Mouse (Mus musculus): ENCODE results near the gene Tap1.
"Not testable (repeated sequence)": the region's sequence is repeated elsewhere in the genome, so short reads cannot be mapped to it uniquely, and the experiment has no call there.

Gene Tap1

GRCm38 (mm10) chr17:34204303-34205010 lies 17.1 kb downstream of the Tap1 start:
- DNase-seq (ENCODE audit: extremely low read depth, low read depth) = no peak

GRCm38 (mm10) chr17:34205021-34205745 lies 17.8 kb downstream of the Tap1 start:
- no peak for DNase-seq (ENCODE audit: extremely low read depth, low read depth)

DNA sequence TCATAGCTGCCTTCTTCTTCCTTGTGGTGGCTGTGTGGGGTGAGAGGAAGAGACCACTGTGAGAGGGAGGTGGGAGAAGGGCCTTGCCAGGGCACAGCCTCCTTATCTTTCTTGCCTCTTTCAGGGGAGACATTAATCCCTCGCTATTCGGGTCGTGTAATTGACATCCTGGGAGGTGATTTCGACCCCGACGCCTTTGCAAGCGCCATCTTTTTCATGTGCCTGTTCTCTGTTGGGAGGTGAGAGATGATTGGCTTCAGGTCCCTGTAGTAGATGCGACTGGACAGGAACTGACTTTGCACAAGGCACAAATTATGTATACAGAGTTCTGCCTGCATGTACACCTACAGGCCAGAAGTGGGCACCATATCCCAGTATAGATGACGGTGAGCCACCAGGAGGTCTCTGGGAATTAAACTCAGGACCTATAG lies 18.4 kb downstream of the Tap1 start:
- DNase-seq (ENCODE audit: extremely low read depth, low read depth) = peak; percentile 84

- DNase-seq (ENCODE audit: extremely low read depth, low read depth) = no peak
These were observed 19.4 kb downstream of the Tap1 start for GRCm38 (mm10) chr17:34206731-34207130.

GRCm38 (mm10) chr17:34207456-34207855 lies 20.1 kb downstream of the Tap1 start:
- no peak for DNase-seq (ENCODE audit: extremely low read depth, low read depth)

DNA sequence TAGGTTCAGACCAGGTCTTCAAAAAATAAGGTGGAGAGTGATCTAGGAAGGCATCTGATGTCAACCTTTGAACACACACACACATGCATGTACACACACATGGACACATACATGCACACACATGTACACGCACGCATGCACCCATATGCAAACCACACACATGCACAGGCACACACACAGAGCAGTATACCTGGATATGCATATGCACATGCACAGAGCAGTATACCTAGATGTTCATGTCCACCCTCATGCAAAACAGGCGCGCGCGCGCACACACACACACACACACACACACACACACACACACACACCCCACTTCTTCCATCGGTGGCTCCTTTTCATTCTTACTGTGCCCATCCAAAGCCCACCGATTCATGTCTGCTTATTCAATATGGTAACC lies 20.5 kb downstream of the Tap1 start:
- no peak for DNase-seq (ENCODE audit: extremely low read depth, low read depth)

- DNase-seq (ENCODE audit: extremely low read depth, low read depth) = no peak
These were observed 21.1 kb downstream of the Tap1 start for GRCm38 (mm10) chr17:34208421-34208820.

GRCm38 (mm10) chr17:34209680-34210079 lies 22.3 kb downstream of the Tap1 start:
- DNase-seq (ENCODE audit: extremely low read depth, low read depth) = no peak

DNA sequence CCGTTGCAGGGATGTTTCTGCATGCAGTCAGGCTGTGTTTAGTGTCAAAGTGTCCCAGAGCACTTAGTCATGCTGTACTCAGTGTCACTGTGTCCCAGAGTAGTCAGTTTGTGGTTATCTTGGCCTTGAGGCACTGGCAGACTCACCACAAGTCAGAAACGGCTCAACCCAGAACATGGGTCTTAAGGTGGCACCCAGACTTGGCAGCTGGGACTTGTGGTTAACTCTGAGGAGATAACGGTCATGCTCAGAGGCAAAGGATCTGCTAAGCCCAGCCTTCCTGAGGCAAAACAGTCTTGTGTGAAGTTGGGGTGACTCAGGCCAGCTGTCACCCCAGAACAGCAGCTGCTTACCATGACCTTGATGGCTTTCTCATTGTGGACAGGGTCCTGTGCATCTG lies 23.2 kb downstream of the Tap1 start:
- DNase-seq (ENCODE audit: extremely low read depth, low read depth) = peak; percentile 99

GRCm38 (mm10) chr17:34211746-34212365 lies 24.5 kb downstream of the Tap1 start:
- DNase-seq (ENCODE audit: extremely low read depth, low read depth) = no peak

DNA sequence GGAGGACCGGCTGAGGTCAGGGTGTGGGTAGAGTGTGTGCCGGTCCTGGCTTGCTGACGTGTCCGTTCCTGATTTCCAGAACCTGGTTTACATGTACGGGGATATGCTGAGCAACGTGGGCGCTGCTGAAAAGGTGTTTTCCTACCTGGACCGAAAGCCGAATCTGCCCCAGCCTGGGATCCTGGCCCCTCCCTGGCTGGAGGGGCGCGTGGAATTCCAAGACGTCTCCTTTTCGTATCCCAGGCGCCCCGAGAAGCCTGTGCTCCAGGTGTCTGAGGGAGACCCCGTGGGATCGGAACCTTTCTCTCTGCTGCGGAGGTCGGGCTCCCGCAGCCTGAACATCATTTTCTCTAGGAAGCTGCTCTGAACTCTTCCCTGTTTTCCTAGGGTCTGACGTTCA lies 26.6 kb downstream of the Tap1 start:
- no peak for DNase-seq (ENCODE audit: extremely low read depth, low read depth)

DNA sequence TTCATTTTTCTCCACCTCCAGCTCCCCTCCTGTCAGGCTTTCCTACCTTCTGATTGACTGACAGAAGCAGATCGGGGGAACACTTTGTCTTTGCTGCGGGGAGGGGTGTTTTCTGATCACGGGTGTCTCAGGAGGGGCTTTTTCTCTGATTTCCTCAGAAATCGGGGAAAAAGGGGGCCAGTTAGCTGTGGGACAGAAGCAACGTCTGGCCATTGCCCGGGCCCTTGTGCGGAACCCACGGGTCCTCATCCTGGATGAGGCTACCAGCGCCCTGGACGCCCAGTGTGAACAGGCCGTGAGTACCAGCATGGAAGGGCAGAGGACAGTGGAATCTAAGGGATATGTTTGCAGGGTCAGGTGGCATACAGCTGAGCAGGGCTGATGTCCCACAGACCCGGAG lies 27.8 kb downstream of the Tap1 start:
- no peak for DNase-seq (ENCODE audit: extremely low read depth, low read depth)

- DNase-seq (ENCODE audit: extremely low read depth, low read depth) = no peak
These were observed 30.0 kb downstream of the Tap1 start for GRCm38 (mm10) chr17:34217216-34217928.

DNA sequence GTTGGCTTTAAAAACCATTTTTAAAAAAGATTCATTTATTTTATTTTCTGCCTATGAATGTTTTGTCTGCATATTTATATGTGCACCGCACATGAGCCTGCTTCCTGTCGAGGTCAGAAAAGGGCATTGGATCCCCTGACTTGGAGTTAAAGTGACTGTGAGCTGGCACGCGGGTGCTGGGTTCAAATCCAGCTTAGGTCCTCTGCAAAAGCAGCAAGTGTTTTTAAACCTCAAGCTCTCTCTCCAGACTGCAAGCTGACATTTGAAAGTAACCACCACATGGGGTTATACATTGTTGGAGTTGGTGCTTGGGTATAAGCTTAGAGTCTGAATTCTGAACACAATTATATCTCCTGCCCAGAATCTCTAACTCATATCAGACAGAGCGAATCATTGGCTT lies 30.6 kb downstream of the Tap1 start:
- no peak for DNase-seq (ENCODE audit: extremely low read depth, low read depth)

- DNase-seq (ENCODE audit: extremely low read depth, low read depth) = no peak
These were observed 31.3 kb downstream of the Tap1 start for GRCm38 (mm10) chr17:34218675-34219074.

- DNase-seq (ENCODE audit: extremely low read depth, low read depth) = not testable (repeated sequence)
These were observed 31.7 kb downstream of the Tap1 start for GRCm38 (mm10) chr17:34219096-34219495.

DNA sequence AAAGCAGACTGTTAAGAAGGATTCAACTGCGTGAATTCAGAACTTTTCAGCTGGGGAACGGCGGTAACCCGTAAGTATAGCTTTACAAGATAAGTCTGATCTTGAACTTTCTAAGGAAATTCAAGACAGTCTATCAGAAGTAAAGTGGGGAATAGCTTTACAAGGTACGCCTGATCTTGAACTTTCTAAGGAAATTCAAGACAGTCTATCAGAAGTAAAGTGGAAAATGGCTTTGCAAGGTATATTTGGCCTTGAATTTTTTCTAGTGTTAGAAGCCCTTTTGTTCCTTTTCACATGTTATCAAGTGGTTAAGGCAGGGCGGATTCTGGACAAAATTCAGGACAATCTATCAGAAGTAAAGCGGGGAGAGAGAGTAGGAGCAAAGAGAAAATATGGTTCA lies 32.4 kb downstream of the Tap1 start:
- not testable (repeated sequence) for DNase-seq (ENCODE audit: extremely low read depth, low read depth)

- DNase-seq (ENCODE audit: extremely low read depth, low read depth) = not testable (repeated sequence)
These were observed 33.0 kb downstream of the Tap1 start for GRCm38 (mm10) chr17:34220401-34220800.

DNA sequence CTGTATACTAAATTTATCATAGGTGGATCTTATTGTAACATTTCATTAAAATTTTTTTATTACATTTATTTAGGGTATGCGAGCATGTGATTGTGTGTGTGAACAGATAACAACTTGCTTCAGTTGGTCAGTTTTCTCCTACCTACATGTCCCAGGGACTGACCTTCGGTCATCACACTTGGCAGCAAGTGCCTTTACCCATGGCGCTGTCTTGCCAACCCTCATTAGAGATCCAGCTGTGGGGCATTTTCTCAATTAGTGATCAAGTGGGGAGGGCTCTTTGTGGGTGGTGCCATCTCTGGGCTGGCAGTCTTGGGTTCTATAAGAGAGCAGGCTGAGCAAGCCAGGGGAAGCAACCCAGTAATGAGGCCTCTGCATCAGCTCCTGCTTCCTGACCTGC lies 37.5 kb downstream of the Tap1 start:
- no peak for DNase-seq (ENCODE audit: extremely low read depth, low read depth)

GRCm38 (mm10) chr17:34225426-34225825 lies 38.1 kb downstream of the Tap1 start:
- DNase-seq (ENCODE audit: extremely low read depth, low read depth) = no peak

GRCm38 (mm10) chr17:34225911-34226310 lies 38.6 kb downstream of the Tap1 start:
- DNase-seq (ENCODE audit: extremely low read depth, low read depth) = not testable (repeated sequence)

GRCm38 (mm10) chr17:34230971-34231370 lies 43.6 kb downstream of the Tap1 start:
- not testable (repeated sequence) for DNase-seq (ENCODE audit: extremely low read depth, low read depth)
